Mouse (Mus musculus): Measurements from ENCODE around the gene Myh11. TPM values are rescaled to one million over a fixed set of nuclear protein-coding genes. Genes with fewer than 3 reads are reported as not detected.
A peak's percentile ranks its signal among the peaks of the same experiment; 100 is the strongest.

Myh11 gene
- polyA plus RNA-seq, 1 experiment from 2014 or later, result 30.6 TPM

DNA sequence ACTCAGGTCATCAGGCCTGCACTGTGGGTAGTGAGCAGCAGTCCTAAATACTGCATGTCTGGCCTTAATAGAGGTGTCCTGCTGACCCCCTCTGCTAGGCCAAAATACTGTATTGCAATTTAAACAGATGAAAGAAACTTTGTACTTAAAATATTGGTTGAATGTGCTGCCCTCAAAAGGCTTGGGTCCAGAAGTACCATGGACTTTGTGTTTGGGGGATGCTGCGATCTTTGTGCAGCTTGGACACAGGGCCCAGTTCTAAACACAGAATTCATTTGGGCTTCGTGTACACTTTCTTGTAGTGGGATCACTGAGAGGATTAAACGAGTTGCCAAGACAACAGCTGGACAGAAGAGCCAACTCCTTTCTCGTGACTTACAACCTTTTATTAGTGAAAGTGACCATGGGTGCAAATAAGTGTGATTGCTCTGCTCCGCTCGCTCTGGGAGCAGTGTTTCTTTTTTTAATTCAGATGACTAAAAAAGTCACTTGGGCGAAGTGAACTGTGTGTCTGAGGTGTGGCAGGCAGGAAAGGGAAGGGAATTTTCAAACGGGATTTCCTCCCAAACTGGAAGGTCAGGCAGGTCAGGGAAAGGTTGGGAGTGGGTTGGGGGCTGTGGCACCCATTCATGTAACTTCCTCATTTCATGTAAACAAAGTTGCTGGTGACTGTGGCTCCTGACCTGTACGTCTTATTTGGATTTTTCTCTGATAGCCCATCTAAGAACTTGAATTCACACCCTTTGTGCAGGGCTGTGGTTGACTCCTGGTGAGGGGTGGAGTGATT is 96.8 kb downstream of the Myh11 start:
- H3K27ac ChIP-seq, result no peak overlapping the region
- H3K36me3 ChIP-seq, result peaks cover 44% of the 10 kb centered on the region
- H3K4me2 ChIP-seq, result no peak overlapping the region
- 60% methylated on average over 9 of the region's 9 CpGs for WGBS
- no peak overlapping the region for H3K4me3 ChIP-seq (replicated peaks)
- H3K9ac ChIP-seq, result no peak overlapping the region
- ATAC-seq (replicated peaks; ENCODE audit: low FRiP score), result no peak
- H3K27me3 ChIP-seq, result no peaks in the 10 kb centered on the region
- H3K9me3 ChIP-seq (replicated peaks), result no peaks in the 10 kb centered on the region
- no peaks in the 10 kb centered on the region for H3K4me1 ChIP-seq

DNA sequence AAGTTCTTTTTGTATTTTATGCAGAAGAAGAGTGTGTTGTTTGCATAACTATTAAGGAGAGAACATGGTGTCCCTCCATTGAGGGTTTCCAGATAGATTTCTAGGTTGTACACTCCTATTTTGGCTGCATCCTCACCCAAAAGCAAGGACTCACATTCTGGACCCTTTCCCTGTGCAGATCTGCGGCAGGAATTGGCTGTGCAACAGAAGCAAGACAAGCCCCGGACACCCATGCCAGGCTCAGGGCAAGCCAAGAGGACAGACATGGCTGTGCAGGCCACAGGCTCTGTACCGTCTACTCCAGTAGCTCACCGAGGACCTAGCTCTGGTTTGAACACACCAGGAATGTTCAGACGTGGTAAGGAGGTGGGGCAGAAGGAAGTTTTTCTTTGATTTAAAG is 105.7 kb downstream of the Myh11 start:
- Histone ChIP-seq H3K4me1 (no peaks in the 10 kb centered on the region), H3K4me2 (no peak overlapping the region), H3K27me3 (no peaks in the 10 kb centered on the region), H3K27ac (no peak overlapping the region), H3K9ac (no peak overlapping the region), H3K36me3 (peaks cover 97% of the 10 kb centered on the region), H3K9me3 (replicated peaks) (no peaks in the 10 kb centered on the region), H3K4me3 (replicated peaks) (no peak overlapping the region)
- no peak for ATAC-seq (replicated peaks; ENCODE audit: low FRiP score)
- WGBS, result 96% methylated on average over 5 of the region's 5 CpGs

DNA sequence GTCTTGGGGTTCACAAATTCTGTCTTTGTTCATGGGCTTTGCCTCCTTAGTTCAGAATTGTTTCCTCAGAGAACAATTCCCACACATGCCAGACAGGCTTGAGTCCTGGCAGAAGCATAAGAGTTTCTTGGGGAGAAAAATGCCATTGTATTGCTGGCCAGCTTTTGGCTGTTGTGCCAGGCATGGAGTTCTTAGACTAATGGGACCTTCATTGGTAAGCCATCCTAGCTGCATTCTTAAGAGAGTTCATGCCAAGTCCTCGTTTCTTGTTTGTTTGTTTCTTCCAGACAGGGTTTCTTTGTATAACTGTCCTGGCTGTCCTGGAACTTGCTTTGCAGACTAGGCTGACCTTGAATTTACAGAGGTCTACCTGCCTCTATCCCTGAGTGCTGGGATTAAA is 107.3 kb downstream of the Myh11 start:
- Histone ChIP-seq H3K4me3 (replicated peaks) (no peak overlapping the region), H3K9me3 (replicated peaks) (no peaks in the 10 kb centered on the region), H3K4me2 (no peak overlapping the region), H3K27ac (no peak overlapping the region), H3K9ac (no peak overlapping the region), H3K27me3 (no peaks in the 10 kb centered on the region), H3K36me3 (peaks cover 98% of the 10 kb centered on the region), H3K4me1 (no peaks in the 10 kb centered on the region)
- WGBS, result 82% methylated on average over 1 of the region's 1 CpGs
- ATAC-seq (replicated peaks; ENCODE audit: low FRiP score), result no peak

- Histone ChIP-seq H3K9ac (no peak overlapping the region), H3K4me3 (replicated peaks) (no peak overlapping the region), H3K27ac (no peak overlapping the region), H3K4me1 (no peaks in the 10 kb centered on the region), H3K4me2 (no peak overlapping the region), H3K9me3 (replicated peaks) (no peaks in the 10 kb centered on the region), H3K36me3 (peaks cover 99% of the 10 kb centered on the region), H3K27me3 (no peaks in the 10 kb centered on the region)
- no peak for ATAC-seq (replicated peaks; ENCODE audit: low FRiP score)
- 34% methylated on average over 5 of the region's 5 CpGs for WGBS
Measured at GRCm38 (mm10) chr16:14182360-14182759, 108.8 kb downstream of the Myh11 start.

- Histone ChIP-seq H3K27me3 (no peaks in the 10 kb centered on the region), H3K36me3 (peaks cover 99% of the 10 kb centered on the region), H3K9me3 (replicated peaks) (no peaks in the 10 kb centered on the region), H3K4me1 (no peaks in the 10 kb centered on the region), H3K4me3 (replicated peaks) (no peak overlapping the region), H3K27ac (no peak overlapping the region), H3K9ac (no peak overlapping the region), H3K4me2 (no peak overlapping the region)
- no peak for ATAC-seq (replicated peaks; ENCODE audit: low FRiP score)
- WGBS, result 80% methylated on average over 6 of the region's 6 CpGs
Measured at GRCm38 (mm10) chr16:14180163-14180733, 110.9 kb downstream of the Myh11 start.

DNA sequence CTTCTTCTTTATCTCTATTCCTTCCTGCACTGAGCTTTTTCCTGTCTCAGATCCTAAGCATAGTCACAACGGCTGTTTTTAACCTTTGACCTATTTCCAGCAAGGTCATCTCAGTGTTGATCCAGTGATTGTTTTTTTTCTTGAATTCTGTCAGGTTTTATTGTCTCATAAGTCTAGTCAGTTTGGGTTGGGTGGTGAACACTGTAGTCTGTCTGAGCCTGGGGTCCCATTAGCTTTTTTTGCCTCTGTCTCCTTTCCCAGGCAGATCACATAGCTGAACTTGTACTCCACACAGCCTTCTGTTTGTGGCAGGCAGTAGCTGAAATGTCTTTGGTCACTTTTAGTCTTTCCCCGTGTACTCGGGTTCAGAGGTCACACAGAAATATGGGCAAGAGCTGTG is 113.1 kb downstream of the Myh11 start:
- H3K9me3 ChIP-seq (replicated peaks), result no peaks in the 10 kb centered on the region
- no peak overlapping the region for H3K4me3 ChIP-seq (replicated peaks)
- no peaks in the 10 kb centered on the region for H3K4me1 ChIP-seq
- ATAC-seq (replicated peaks; ENCODE audit: low FRiP score), result no peak
- no peak overlapping the region for H3K9ac ChIP-seq
- 0 out of 2 replicates have a peak overlapping the region, but pooled peaks have one; percentile 22 for H3K27ac ChIP-seq
- H3K36me3 ChIP-seq, result peaks cover 99% of the 10 kb centered on the region
- WGBS, result 42% methylated on average over 3 of the region's 3 CpGs
- H3K4me2 ChIP-seq, result no peak overlapping the region
- no peaks in the 10 kb centered on the region for H3K27me3 ChIP-seq

DNA sequence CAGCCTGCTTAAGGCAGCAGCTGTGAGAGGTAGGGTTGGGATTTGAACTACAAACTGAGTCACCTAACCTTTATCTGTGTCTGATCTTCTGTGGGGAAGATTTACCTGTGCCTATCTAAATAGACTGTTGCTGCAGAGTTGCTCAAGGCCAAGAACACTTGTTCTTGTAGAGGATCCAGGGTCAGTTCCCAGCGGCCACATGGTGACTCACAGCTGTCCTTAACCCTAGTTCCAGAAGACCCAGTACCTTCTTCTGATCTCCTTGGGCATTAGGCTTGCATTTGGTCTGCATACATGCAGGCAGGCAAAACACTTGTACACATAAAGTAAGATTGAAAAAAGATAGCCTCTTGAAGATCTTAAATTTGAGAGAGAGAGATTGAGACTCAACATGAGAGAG is 121.5 kb downstream of the Myh11 start:
- no peak overlapping the region for H3K9ac ChIP-seq
- H3K4me3 ChIP-seq (replicated peaks), result no peak overlapping the region
- H3K27me3 ChIP-seq, result no peaks in the 10 kb centered on the region
- H3K36me3 ChIP-seq, result peaks cover 77% of the 10 kb centered on the region
- no peak for ATAC-seq (replicated peaks; ENCODE audit: low FRiP score)
- no peaks in the 10 kb centered on the region for H3K9me3 ChIP-seq (replicated peaks)
- H3K4me1 ChIP-seq, result peaks cover 14% of the 10 kb centered on the region
- WGBS, result 86% methylated on average over 1 of the region's 1 CpGs
- H3K27ac ChIP-seq, result no peak overlapping the region
- H3K4me2 ChIP-seq, result no peak overlapping the region

DNA sequence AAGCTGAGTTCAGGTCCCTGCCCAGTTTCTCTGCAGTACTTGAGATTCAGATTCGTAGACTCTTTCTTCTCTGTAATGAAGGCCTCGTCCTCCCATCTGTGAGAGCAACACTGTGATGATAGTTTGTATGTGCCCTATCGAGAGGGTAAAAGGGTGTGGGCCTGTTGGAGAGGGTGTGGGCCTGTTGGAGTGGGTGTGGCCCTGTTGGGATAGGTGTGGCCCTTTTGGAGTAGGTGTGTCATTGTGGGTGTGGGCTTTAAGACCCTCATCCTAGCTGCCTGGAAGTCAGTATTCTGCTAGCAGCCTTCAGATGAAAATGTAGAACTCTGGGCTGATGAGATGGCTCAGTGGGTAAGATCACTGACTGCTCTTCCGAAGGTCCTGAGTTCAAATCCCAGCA is 124.7 kb downstream of the Myh11 start:
- Histone ChIP-seq H3K9me3 (replicated peaks) (no peaks in the 10 kb centered on the region), H3K9ac (no peak overlapping the region), H3K36me3 (peaks cover 44% of the 10 kb centered on the region), H3K27ac (no peak overlapping the region), H3K4me2 (no peak overlapping the region), H3K27me3 (no peaks in the 10 kb centered on the region), H3K4me3 (replicated peaks) (no peak overlapping the region), H3K4me1 (peaks cover 30% of the 10 kb centered on the region)
- 90% methylated on average over 4 of the region's 4 CpGs for WGBS
- ATAC-seq (replicated peaks; ENCODE audit: low FRiP score), result no peak

DNA sequence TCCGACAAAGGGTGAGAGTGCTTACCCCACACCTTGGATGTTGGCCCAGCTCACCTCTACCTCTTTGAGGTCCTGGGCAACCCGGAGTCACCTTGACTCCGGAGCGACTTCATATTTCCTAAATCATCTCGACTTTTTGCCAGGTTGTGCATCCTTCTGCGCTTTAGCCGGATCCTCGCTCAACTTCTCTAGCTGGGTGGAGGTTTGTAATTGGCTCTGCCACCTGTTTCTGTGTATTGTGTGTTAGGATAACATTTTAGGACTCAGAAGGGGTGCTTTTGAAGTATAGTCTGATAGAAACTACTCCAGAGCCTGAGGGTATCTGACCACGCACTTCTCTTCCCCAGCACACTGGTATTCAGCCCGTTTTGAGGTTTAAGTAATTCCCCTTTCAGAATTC is 127.4 kb downstream of the Myh11 start:
- Histone ChIP-seq H3K4me1 (peaks cover 30% of the 10 kb centered on the region), H3K36me3 (peaks cover 18% of the 10 kb centered on the region), H3K9me3 (replicated peaks) (no peaks in the 10 kb centered on the region), H3K27ac (peak overlapping the region; percentile 95; the same call in 1 of the 2 replicates), H3K4me2 (peak overlapping the region; percentile 66), H3K27me3 (no peaks in the 10 kb centered on the region), H3K9ac (peak overlapping the region; percentile 71), H3K4me3 (replicated peaks) (peak overlapping the region; percentile 69)
- WGBS, result 2% methylated on average over 10 of the region's 10 CpGs
- no peak for ATAC-seq (replicated peaks; ENCODE audit: low FRiP score)

GRCm38 (mm10) chr16:14162988-14163416 is 128.2 kb downstream of the Myh11 start, which contains the start of the genes Nde1 and Marf1:
Nde1 (plus strand) TSS chr16:14163275.
Marf1 (minus strand) TSS chr16:14163351.
- no peaks in the 10 kb centered on the region for H3K27me3 ChIP-seq
- H3K4me3 ChIP-seq (replicated peaks), result peak within 1 kb of the TSS; percentile 69
- ATAC-seq (replicated peaks; ENCODE audit: low FRiP score), result peak; percentile 92
- peaks cover 11% of the 10 kb centered on the region; the same call in 1 of the 2 replicates for H3K36me3 ChIP-seq
- H3K4me1 ChIP-seq, result peaks cover 35% of the 10 kb centered on the region
- under 1% methylated on average over 43 of the region's 43 CpGs for WGBS
- peak within 1 kb of the TSS; percentile 71 for H3K9ac ChIP-seq
- H3K27ac ChIP-seq, result peak within 1 kb of the TSS; percentile 95
- peak within 1 kb of the TSS; percentile 66 for H3K4me2 ChIP-seq
- no peaks in the 10 kb centered on the region for H3K9me3 ChIP-seq (replicated peaks)

DNA sequence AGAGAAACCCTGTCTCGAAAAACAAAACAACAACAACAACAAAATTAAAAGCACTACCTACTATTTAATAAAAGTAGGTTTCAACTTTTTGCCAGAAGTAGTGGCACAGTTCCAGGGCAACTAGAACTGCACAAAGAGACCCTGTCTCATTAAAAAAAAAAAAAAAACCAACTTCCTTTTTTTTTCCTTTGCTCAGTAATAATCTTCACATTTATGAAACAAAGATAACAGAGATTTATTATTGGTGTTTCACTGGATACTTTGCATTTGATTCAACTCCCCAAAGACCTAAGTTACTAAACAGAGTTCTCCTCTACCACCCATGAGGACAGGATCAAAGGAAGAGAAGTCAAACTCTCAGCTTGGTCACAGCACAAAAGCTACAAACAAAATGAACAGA is 130.2 kb downstream of the Myh11 start:
- H3K9ac ChIP-seq, result no peak overlapping the region
- no peak for ATAC-seq (replicated peaks; ENCODE audit: low FRiP score)

DNA sequence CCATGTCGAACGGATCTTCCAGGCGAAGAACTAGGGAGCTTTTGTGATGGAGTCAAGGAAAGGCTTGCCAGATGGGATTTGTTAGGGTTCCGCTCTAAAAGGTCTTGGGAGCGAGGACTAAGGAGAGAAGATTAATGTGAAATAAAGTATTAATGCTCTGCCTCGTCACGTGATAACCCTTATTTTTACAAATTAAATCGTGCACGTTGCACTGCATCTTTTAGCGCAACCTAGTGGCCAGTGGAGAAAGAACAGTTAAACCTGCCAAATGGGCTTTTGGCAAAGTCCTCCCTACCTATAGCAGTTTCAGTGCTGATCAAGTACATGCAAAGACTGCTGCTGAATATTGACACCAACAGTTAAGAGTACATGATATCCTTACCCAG is 131.4 kb downstream of the Myh11 start:
- H3K4me3 ChIP-seq (replicated peaks), result peak overlapping the region; percentile 78
- no peaks in the 10 kb centered on the region for H3K9me3 ChIP-seq (replicated peaks)
- peak overlapping the region; percentile 73 for H3K9ac ChIP-seq
- WGBS, result under 1% methylated on average over 10 of the region's 10 CpGs
- H3K36me3 ChIP-seq, result 0 out of 2 replicates have a peak, but pooled peaks cover 5% of the 10 kb centered on the region
- no peaks in the 10 kb centered on the region for H3K27me3 ChIP-seq
- H3K27ac ChIP-seq, result peak overlapping the region; percentile 99
- H3K4me1 ChIP-seq, result peaks cover 26% of the 10 kb centered on the region
- ATAC-seq (replicated peaks; ENCODE audit: low FRiP score), result no peak; the same call in 1 of the 2 replicates
- H3K4me2 ChIP-seq, result peak overlapping the region; percentile 75

More for the DNA sequence above, 130.2 kb downstream of the Myh11 start:
- H3K36me3 ChIP-seq, result 0 out of 2 replicates have a peak, but pooled peaks cover 5% of the 10 kb centered on the region
- no peak overlapping the region for H3K4me2 ChIP-seq
- 86% methylated on average over 1 of the region's 1 CpGs for WGBS
- no peaks in the 10 kb centered on the region for H3K27me3 ChIP-seq
- H3K4me1 ChIP-seq, result peaks cover 38% of the 10 kb centered on the region
- H3K9me3 ChIP-seq (replicated peaks), result no peaks in the 10 kb centered on the region
- no peak overlapping the region for H3K27ac ChIP-seq
- H3K4me3 ChIP-seq (replicated peaks), result no peak overlapping the region

Data from kidney, embryonic 15.5 days (tissue).